Mouse (Mus musculus): ENCODE data around the gene Ppp1r12b. TPM values are rescaled to one million over a fixed set of nuclear protein-coding genes. Genes with fewer than 3 reads are reported as not detected.

Ppp1r12b gene
- total and polyA plus RNA-seq, 3 experiments, result 0.64 to 1.8 (median 1.6) TPM

GRCm38 (mm10) chr1:134747236-134748174, 208.2 kb downstream of the Ppp1r12b start:
- peaks cover 89% of the 10 kb centered on the region for H3K27me3 ChIP-seq (replicated peaks)

GRCm38 (mm10) chr1:134745648-134746047, 210.1 kb downstream of the Ppp1r12b start:
- H3K79me2 ChIP-seq (replicated peaks; ENCODE audit: control insufficient read depth, extremely low read depth, insufficient read depth, poor library complexity, severe bottlenecking), result no peaks in the 10 kb centered on the region
- H3K4me1 ChIP-seq (ENCODE audit: control insufficient read depth in 1 of 2, insufficient read depth in 2 of 2), result peaks cover 5 to 9% of the 10 kb centered on the region in 2 experiments
- H3K27ac ChIP-seq (ENCODE audit: insufficient read depth, low read depth), result no peak overlapping the region
- peak; percentile 42 for DNase-seq (ENCODE audit: extremely low read depth)
- no peaks in the 10 kb centered on the region for H3K9me3 ChIP-seq (replicated peaks; ENCODE audit: low read length)
- no peak for TF ChIP-seq ZNF384 (IDR thresholded peaks at IDR 0.05; ENCODE audit: low read depth, low read length)
- no peak for TF ChIP-seq PAX5 (IDR thresholded peaks at IDR 0.05; ENCODE audit: low read length)
- TF ChIP-seq RCOR1 (conservative IDR thresholded peaks at IDR 0.05; ENCODE audit: low read depth, low read length), result no peak
- no peak for TF ChIP-seq ZMIZ1 (IDR thresholded peaks at IDR 0.05; ENCODE audit: low read depth, low read length)
- TF ChIP-seq ETS1 (conservative IDR thresholded peaks at IDR 0.05; ENCODE audit: low read depth, low read length), result no peak
- TF ChIP-seq ZKSCAN1 (IDR thresholded peaks at IDR 0.05; ENCODE audit: borderline replicate concordance, low read depth, low read length), result no peak
- TF ChIP-seq MEF2A (IDR thresholded peaks at IDR 0.05; ENCODE audit: borderline replicate concordance, low read depth, low read length), result no peak
- TF ChIP-seq CTCF (conservative IDR thresholded peaks at IDR 0.05 in 1 of 2, IDR thresholded peaks at IDR 0.05 in 1 of 2; ENCODE audit: low read depth in 2 of 2, low read length in 2 of 2), result peak; percentile 28 to 70; a peak in 2 of 4 replicates
- no peak for TF ChIP-seq MAFK (IDR thresholded peaks at IDR 0.05; ENCODE audit: insufficient replicate concordance, low read length)
- TF ChIP-seq RAD21 (IDR thresholded peaks at IDR 0.05; ENCODE audit: low read depth, low read length), result peak; percentile 38
- no peak for TF ChIP-seq IRF4 (IDR thresholded peaks at IDR 0.05; ENCODE audit: low read depth, low read length)
- no peak for TF ChIP-seq ZC3H11A (IDR thresholded peaks at IDR 0.05; ENCODE audit: low read depth, low read length)
- TF ChIP-seq NELFE (IDR thresholded peaks at IDR 0.05; ENCODE audit: low read depth, low read length), result no peak
- peak; percentile 62 for TF ChIP-seq SMC3 (IDR thresholded peaks at IDR 0.05; ENCODE audit: low read depth, low read length)
- dilution Hi-C loops (cut with MboI; ENCODE audit: extremely low pct_ligation_motif_present, extremely low pct_unique_long_range_greater_than_20kb, low sequenced_read_pairs), result no loop called here
- no peaks in the 10 kb centered on the region for H3K36me3 ChIP-seq (replicated peaks in 1 of 2; ENCODE audit: control insufficient read depth in 1 of 2, insufficient read depth in 1 of 2, low read length in 1 of 2)
- no peak overlapping the region for H3K4me3 ChIP-seq (replicated peaks in 1 of 3; ENCODE audit: low read depth in 2 of 3, low read length in 2 of 3, poor library complexity in 1 of 3)
- no peak overlapping the region for H3K4me2 ChIP-seq (ENCODE audit: insufficient read depth, low read depth, poor library complexity, severe bottlenecking)
- no peak overlapping the region for H3K9ac ChIP-seq (ENCODE audit: insufficient read depth, low read depth)
- in situ Hi-C loops (cut with MboI; ENCODE audit: low pct_ligation_motif_present, low pct_unique_long_range_greater_than_20kb, low sequenced_read_pairs), result loop anchor here (10.0 kb wide), 1 partner anchor 89 kb away; no protein-coding TSS in a partner anchor
- peaks cover 85% of the 10 kb centered on the region for H3K27me3 ChIP-seq (replicated peaks)

More at GRCm38 (mm10) chr1:134747236-134748174, 208.2 kb downstream of the Ppp1r12b start:
- Histone ChIP-seq H3K4me3 (replicated peaks in 1 of 3; ENCODE audit: low read depth in 2 of 3, low read length in 2 of 3, poor library complexity in 1 of 3) (peak overlapping the region in 1 of 3 experiments; percentile 1), H3K36me3 (replicated peaks in 1 of 2; ENCODE audit: control insufficient read depth in 1 of 2, insufficient read depth in 1 of 2, low read length in 1 of 2) (no peaks in the 10 kb centered on the region), H3K79me2 (replicated peaks; ENCODE audit: control insufficient read depth, extremely low read depth, insufficient read depth, poor library complexity, severe bottlenecking) (no peaks in the 10 kb centered on the region), H3K9me3 (replicated peaks; ENCODE audit: low read length) (no peaks in the 10 kb centered on the region), H3K9ac (ENCODE audit: insufficient read depth, low read depth) (no peak overlapping the region), H3K4me1 (ENCODE audit: control insufficient read depth in 1 of 2, insufficient read depth in 2 of 2) (peaks cover 5 to 9% of the 10 kb centered on the region in 2 experiments), H3K27ac (ENCODE audit: insufficient read depth, low read depth) (no peak overlapping the region), H3K4me2 (ENCODE audit: insufficient read depth, low read depth, poor library complexity, severe bottlenecking) (peak overlapping the region; percentile 81)
- in situ Hi-C loops (cut with MboI; ENCODE audit: low pct_ligation_motif_present, low pct_unique_long_range_greater_than_20kb, low sequenced_read_pairs), result loop anchor here (10.0 kb wide), 1 partner anchor 87 kb away; no protein-coding TSS in a partner anchor
- peak; percentile 67 for DNase-seq (ENCODE audit: extremely low read depth)
- dilution Hi-C loops (cut with MboI; ENCODE audit: extremely low pct_ligation_motif_present, extremely low pct_unique_long_range_greater_than_20kb, low sequenced_read_pairs), result no loop called here
- TF ChIP-seq USF1 (IDR thresholded peaks at IDR 0.05; ENCODE audit: low read depth, low read length) (no peak), RCOR1 (conservative IDR thresholded peaks at IDR 0.05; ENCODE audit: low read depth, low read length) (no peak), MAZ (IDR thresholded peaks at IDR 0.05; ENCODE audit: low read depth, low read length) (no peak), JUND (conservative IDR thresholded peaks at IDR 0.05; ENCODE audit: low read depth, low read length) (no peak), MXI1 (IDR thresholded peaks at IDR 0.05; ENCODE audit: low read depth, low read length) (no peak), ZKSCAN1 (IDR thresholded peaks at IDR 0.05; ENCODE audit: borderline replicate concordance, low read depth, low read length) (no peak), MEF2A (IDR thresholded peaks at IDR 0.05; ENCODE audit: borderline replicate concordance, low read depth, low read length) (no peak), CHD1 (IDR thresholded peaks at IDR 0.05; ENCODE audit: low read depth, low read length) (no peak), CTCF (conservative IDR thresholded peaks at IDR 0.05 in 1 of 2, IDR thresholded peaks at IDR 0.05 in 1 of 2; ENCODE audit: low read depth in 2 of 2, low read length in 2 of 2) (peak in 1 of 2 experiments; percentile 56; a peak in 2 of 4 replicates), TCF12 (IDR thresholded peaks at IDR 0.05; ENCODE audit: low read depth, low read length) (no peak), MYC (IDR thresholded peaks at IDR 0.05; ENCODE audit: low read depth, low read length) (no peak), NRF1 (IDR thresholded peaks at IDR 0.05; ENCODE audit: low read depth, low read length) (no peak), ZMIZ1 (IDR thresholded peaks at IDR 0.05; ENCODE audit: low read depth, low read length) (no peak), RAD21 (IDR thresholded peaks at IDR 0.05; ENCODE audit: low read depth, low read length) (peak; percentile 5), POLR2A (IDR thresholded peaks at IDR 0.05; ENCODE audit: low read depth, low read length) (no peak), SMC3 (IDR thresholded peaks at IDR 0.05; ENCODE audit: low read depth, low read length) (peak; percentile 39)

Data from CH12.LX (cell line).